Mouse (Mus musculus): Measurements from ENCODE around the gene Ctla4. TPM values are rescaled to one million over a fixed set of nuclear protein-coding genes. Genes with fewer than 3 reads are reported as not detected.

Ctla4 gene
- polyA plus RNA-seq, 1 experiment: not detected

DNA sequence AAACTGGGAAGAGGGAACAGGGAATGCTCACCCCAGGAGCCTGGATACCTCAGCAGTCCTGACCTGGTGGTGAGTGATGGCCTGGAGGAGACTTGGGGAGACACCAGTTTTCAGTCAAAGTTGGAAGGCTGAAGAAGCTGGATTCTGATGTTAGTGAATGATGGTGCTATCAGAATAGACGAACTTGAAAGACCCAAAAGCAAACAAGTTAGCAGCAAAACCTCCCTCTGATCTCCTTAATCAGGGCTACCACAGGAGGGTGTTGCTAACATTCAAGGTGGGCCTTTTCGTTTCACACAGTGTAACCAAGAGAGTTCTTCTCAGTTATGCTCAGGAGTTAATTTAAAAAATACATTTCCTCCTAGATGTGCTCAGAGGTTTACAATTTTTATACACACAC is 3.5 kb upstream of the Ctla4 start:
- Histone ChIP-seq H3K36me3 (ENCODE audit: control insufficient read depth, insufficient read depth) (no peaks in the 10 kb centered on the region), H3K4me3 (ENCODE audit: insufficient read depth, poor library complexity, severe bottlenecking) (no peak overlapping the region), H3K79me3 (ENCODE audit: low read depth) (no peaks in the 10 kb centered on the region), H3K27me3 (ENCODE audit: control insufficient read depth, insufficient read depth, insufficient read length) (no peaks in the 10 kb centered on the region), H3K79me2 (ENCODE audit: control insufficient read depth, insufficient read depth) (no peaks in the 10 kb centered on the region), H3ac (ENCODE audit: control insufficient read depth, insufficient read length, low read depth) (no peak overlapping the region)
- TF ChIP-seq FOSL1 (IDR thresholded peaks at IDR 0.05; ENCODE audit: insufficient read depth, low read length, poor library complexity, severe bottlenecking): no peak
- no peak for TF ChIP-seq USF1 (IDR thresholded peaks at IDR 0.05; ENCODE audit: low read depth)
- no peak for TF ChIP-seq CEBPB (IDR thresholded peaks at IDR 0.05; ENCODE audit: low read depth)
- no peak for TF ChIP-seq MAX (IDR thresholded peaks at IDR 0.05)
- no peak for TF ChIP-seq MYOD1 (IDR thresholded peaks at IDR 0.05; ENCODE audit: control insufficient read depth, insufficient read length, low read depth)
- no peak for TF ChIP-seq CTCF (IDR thresholded peaks at IDR 0.05; ENCODE audit: control insufficient read depth, insufficient read depth, insufficient read length)
- TF ChIP-seq MYOG (IDR thresholded peaks at IDR 0.05; ENCODE audit: control insufficient read depth, extremely low read depth, insufficient read length): no peak

- H3K36me3 ChIP-seq (ENCODE audit: control insufficient read depth, insufficient read depth): no peaks in the 10 kb centered on the region
- TF ChIP-seq FOSL1 (IDR thresholded peaks at IDR 0.05; ENCODE audit: insufficient read depth, low read length, poor library complexity, severe bottlenecking) (no peak), MAX (IDR thresholded peaks at IDR 0.05) (no peak), MYOG (IDR thresholded peaks at IDR 0.05; ENCODE audit: control insufficient read depth, extremely low read depth, insufficient read length) (no peak), CTCF (IDR thresholded peaks at IDR 0.05; ENCODE audit: control insufficient read depth, insufficient read depth, insufficient read length) (no peak), USF1 (IDR thresholded peaks at IDR 0.05; ENCODE audit: low read depth) (no peak), CEBPB (IDR thresholded peaks at IDR 0.05; ENCODE audit: low read depth) (no peak), MYOD1 (IDR thresholded peaks at IDR 0.05; ENCODE audit: control insufficient read depth, insufficient read length, low read depth) (no peak)
- no peaks in the 10 kb centered on the region for H3K79me3 ChIP-seq (ENCODE audit: low read depth)
- no peaks in the 10 kb centered on the region for H3K79me2 ChIP-seq (ENCODE audit: control insufficient read depth, insufficient read depth)
- H3ac ChIP-seq (ENCODE audit: control insufficient read depth, insufficient read length, low read depth): no peak overlapping the region
- no peaks in the 10 kb centered on the region for H3K27me3 ChIP-seq (ENCODE audit: control insufficient read depth, insufficient read depth, insufficient read length)
- H3K4me3 ChIP-seq (ENCODE audit: insufficient read depth, poor library complexity, severe bottlenecking): no peak overlapping the region
These were observed 2.2 kb upstream of the Ctla4 start for GRCm38 (mm10) chr1:60884611-60885010.

GRCm38 (mm10) chr1:60898127-60898932 is 11.5 kb downstream of the Ctla4 start:
- H3ac ChIP-seq (ENCODE audit: control insufficient read depth, insufficient read length, low read depth): no peak overlapping the region
- H3K27me3 ChIP-seq (ENCODE audit: control insufficient read depth, insufficient read depth, insufficient read length): no peaks in the 10 kb centered on the region
- no peaks in the 10 kb centered on the region for H3K79me3 ChIP-seq (ENCODE audit: low read depth)
- H3K36me3 ChIP-seq (ENCODE audit: control insufficient read depth, insufficient read depth): no peaks in the 10 kb centered on the region
- no peak overlapping the region for H3K4me3 ChIP-seq (ENCODE audit: insufficient read depth, poor library complexity, severe bottlenecking)
- no peaks in the 10 kb centered on the region for H3K79me2 ChIP-seq (ENCODE audit: control insufficient read depth, insufficient read depth)
- TF ChIP-seq MYOD1 (IDR thresholded peaks at IDR 0.05; ENCODE audit: control insufficient read depth, insufficient read length, low read depth) (no peak), CEBPB (IDR thresholded peaks at IDR 0.05; ENCODE audit: low read depth) (no peak), USF1 (IDR thresholded peaks at IDR 0.05; ENCODE audit: low read depth) (no peak), FOSL1 (IDR thresholded peaks at IDR 0.05; ENCODE audit: insufficient read depth, low read length, poor library complexity, severe bottlenecking) (no peak), MAX (IDR thresholded peaks at IDR 0.05) (no peak), MYOG (IDR thresholded peaks at IDR 0.05; ENCODE audit: control insufficient read depth, extremely low read depth, insufficient read length) (no peak), CTCF (IDR thresholded peaks at IDR 0.05; ENCODE audit: control insufficient read depth, insufficient read depth, insufficient read length) (no peak)

DNA sequence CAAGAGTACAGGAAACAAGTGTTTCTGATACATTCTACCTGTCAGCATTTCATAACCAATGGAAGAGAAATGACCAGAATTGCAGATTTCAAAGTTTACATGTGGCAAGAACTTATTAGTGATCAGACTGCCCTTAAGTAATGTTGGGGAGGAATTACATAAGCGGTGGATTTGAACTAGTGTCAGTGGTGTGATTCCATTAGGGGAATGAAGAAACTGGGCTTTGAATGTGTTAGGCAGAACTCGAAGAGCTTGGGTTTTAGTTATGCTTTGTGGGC is 12.1 kb downstream of the Ctla4 start:
- Histone ChIP-seq H3K27me3 (ENCODE audit: control insufficient read depth, insufficient read depth, insufficient read length) (no peaks in the 10 kb centered on the region), H3K36me3 (ENCODE audit: control insufficient read depth, insufficient read depth) (no peaks in the 10 kb centered on the region), H3ac (ENCODE audit: control insufficient read depth, insufficient read length, low read depth) (no peak overlapping the region), H3K79me2 (ENCODE audit: control insufficient read depth, insufficient read depth) (no peaks in the 10 kb centered on the region), H3K4me3 (ENCODE audit: insufficient read depth, poor library complexity, severe bottlenecking) (no peak overlapping the region), H3K79me3 (ENCODE audit: low read depth) (no peaks in the 10 kb centered on the region)
- TF ChIP-seq MYOG (IDR thresholded peaks at IDR 0.05; ENCODE audit: control insufficient read depth, extremely low read depth, insufficient read length) (no peak), FOSL1 (IDR thresholded peaks at IDR 0.05; ENCODE audit: insufficient read depth, low read length, poor library complexity, severe bottlenecking) (no peak), CEBPB (IDR thresholded peaks at IDR 0.05; ENCODE audit: low read depth) (no peak), MYOD1 (IDR thresholded peaks at IDR 0.05; ENCODE audit: control insufficient read depth, insufficient read length, low read depth) (no peak), MAX (IDR thresholded peaks at IDR 0.05) (no peak), CTCF (IDR thresholded peaks at IDR 0.05; ENCODE audit: control insufficient read depth, insufficient read depth, insufficient read length) (no peak), USF1 (IDR thresholded peaks at IDR 0.05; ENCODE audit: low read depth) (no peak)

GRCm38 (mm10) chr1:60899244-60899643 is 12.4 kb downstream of the Ctla4 start:
- Histone ChIP-seq H3K27me3 (ENCODE audit: control insufficient read depth, insufficient read depth, insufficient read length) (no peaks in the 10 kb centered on the region), H3ac (ENCODE audit: control insufficient read depth, insufficient read length, low read depth) (no peak overlapping the region), H3K79me2 (ENCODE audit: control insufficient read depth, insufficient read depth) (no peaks in the 10 kb centered on the region), H3K4me3 (ENCODE audit: insufficient read depth, poor library complexity, severe bottlenecking) (no peak overlapping the region), H3K79me3 (ENCODE audit: low read depth) (no peaks in the 10 kb centered on the region), H3K36me3 (ENCODE audit: control insufficient read depth, insufficient read depth) (no peaks in the 10 kb centered on the region)
- TF ChIP-seq MAX (IDR thresholded peaks at IDR 0.05) (no peak), MYOG (IDR thresholded peaks at IDR 0.05; ENCODE audit: control insufficient read depth, extremely low read depth, insufficient read length) (no peak), MYOD1 (IDR thresholded peaks at IDR 0.05; ENCODE audit: control insufficient read depth, insufficient read length, low read depth) (no peak), USF1 (IDR thresholded peaks at IDR 0.05; ENCODE audit: low read depth) (no peak)

DNA sequence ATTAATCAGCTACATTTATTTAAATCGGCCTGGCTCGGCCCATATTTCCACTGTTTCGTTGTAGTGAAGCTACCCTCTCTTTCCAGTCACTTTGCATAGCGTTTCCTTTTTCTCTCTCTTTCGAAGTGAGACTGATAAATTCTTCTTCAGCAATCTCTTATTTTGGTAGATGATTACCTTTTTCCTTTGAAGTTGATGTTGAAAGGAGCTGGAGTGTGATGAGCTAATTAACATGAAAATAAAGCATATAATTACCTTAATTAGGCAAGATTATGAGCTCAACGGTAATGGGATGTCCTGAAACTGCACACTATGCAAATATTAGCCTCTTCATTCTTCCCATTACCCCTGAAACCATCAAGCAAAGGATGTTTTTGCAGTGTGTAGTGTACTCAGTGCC is 15.7 kb downstream of the Ctla4 start:
- Histone ChIP-seq H3K79me3 (ENCODE audit: low read depth) (no peaks in the 10 kb centered on the region), H3K79me2 (ENCODE audit: control insufficient read depth, insufficient read depth) (no peaks in the 10 kb centered on the region), H3ac (ENCODE audit: control insufficient read depth, insufficient read length, low read depth) (no peak overlapping the region), H3K36me3 (ENCODE audit: control insufficient read depth, insufficient read depth) (no peaks in the 10 kb centered on the region), H3K4me3 (ENCODE audit: insufficient read depth, poor library complexity, severe bottlenecking) (no peak overlapping the region), H3K27me3 (ENCODE audit: control insufficient read depth, insufficient read depth, insufficient read length) (no peaks in the 10 kb centered on the region)
- TF ChIP-seq MAX (IDR thresholded peaks at IDR 0.05): no peak
- no peak for TF ChIP-seq MYOG (IDR thresholded peaks at IDR 0.05; ENCODE audit: control insufficient read depth, extremely low read depth, insufficient read length)
- no peak for TF ChIP-seq USF1 (IDR thresholded peaks at IDR 0.05; ENCODE audit: low read depth)
- TF ChIP-seq CEBPB (IDR thresholded peaks at IDR 0.05; ENCODE audit: low read depth): no peak
- TF ChIP-seq MYOD1 (IDR thresholded peaks at IDR 0.05; ENCODE audit: control insufficient read depth, insufficient read length, low read depth): no peak
- TF ChIP-seq FOSL1 (IDR thresholded peaks at IDR 0.05; ENCODE audit: insufficient read depth, low read length, poor library complexity, severe bottlenecking): no peak
- TF ChIP-seq CTCF (IDR thresholded peaks at IDR 0.05; ENCODE audit: control insufficient read depth, insufficient read depth, insufficient read length): no peak

Data from C2C12 (cell line).